Comparison of ENCODE assay signal across 25 mouse cellular contexts in the genomic region with DNA sequence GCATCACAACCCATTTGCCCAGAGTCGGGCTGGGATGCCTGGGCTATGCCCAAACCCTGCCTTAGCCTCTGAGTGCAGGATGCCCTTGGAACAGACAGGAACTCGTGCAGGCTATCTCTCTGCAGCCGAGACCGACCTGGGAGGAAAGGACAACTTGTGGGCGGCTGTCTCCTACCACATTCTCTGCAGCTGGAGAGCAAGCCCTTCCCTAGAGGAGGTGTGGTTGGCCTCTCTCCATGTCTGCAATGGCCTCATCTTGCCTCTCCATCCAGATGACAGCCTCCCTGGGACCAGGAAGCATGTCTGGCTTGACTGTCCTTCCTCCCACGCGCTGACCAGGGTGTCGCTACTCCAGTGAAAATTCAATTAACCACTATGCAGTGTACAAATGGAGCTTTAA.
DNase-seq lines count a peak whose midpoint lies in the region; ATAC-seq and TF ChIP-seq lines count a peak whose summit lies in the region.
"Had no signal": no experiment of that assay in that cellular context is flagged by ENCODE, and none has a peak within 500 bp of the region (broad histone marks: within the 10 kb centered on the region; RNA-seq: fewer than 3 reads in every experiment).

No protein-coding gene starts in this region.

- no peak overlapping the region for H3K9ac ChIP-seq in kidney, postnatal 0 days (ENCODE audit: low read depth, low read length)
- no peak overlapping the region for H3K9ac ChIP-seq in kidney, embryonic 15.5 days
- H3K9ac ChIP-seq: embryonic facial prominence, embryonic 12.5 days; embryonic facial prominence, embryonic 15.5 days; forebrain, postnatal 0 days; hindbrain, embryonic 14.5 days had no signal

- DNase-seq in adrenal gland, adult 8-10 months, result peak; percentile 3
- DNase-seq in adrenal gland, postnatal 4 days (ENCODE audit: low spot score in 2 of 2), result no peak
- DNase-seq in gastrocnemius, postnatal 25 days, result peak; percentile 5
- no peak for DNase-seq in gastrocnemius, postnatal 10 days
- DNase-seq in kidney, postnatal 0 days (ENCODE audit: low spot score), result peak; percentile 2
- no peak for DNase-seq in right cerebral cortex, adult 18-20 months
- DNase-seq: cerebellum, adult 11 months; cerebellum, adult 2 months; cerebellum, adult 9-11 months; cerebellum, postnatal 25 days; forebrain, postnatal 0 days; heart, adult 2 months; heart, postnatal 4 days; kidney, adult 18-20 months; kidney, adult 9 months had no signal

- H3K4me1 ChIP-seq in kidney, postnatal 0 days (replicated peaks; ENCODE audit: insufficient read depth, low read length), result no peaks in the 10 kb centered on the region
- H3K4me1 ChIP-seq in kidney, embryonic 15.5 days, result no peaks in the 10 kb centered on the region
- H3K4me1 ChIP-seq: embryonic facial prominence, embryonic 12.5 days; embryonic facial prominence, embryonic 15.5 days had no signal

- H3K9me3 ChIP-seq in kidney, postnatal 0 days (replicated peaks; ENCODE audit: low read length), result no peaks in the 10 kb centered on the region
- no peaks in the 10 kb centered on the region for H3K9me3 ChIP-seq in kidney, embryonic 15.5 days (replicated peaks)
- H3K9me3 ChIP-seq: embryonic facial prominence, embryonic 12.5 days; embryonic facial prominence, embryonic 15.5 days had no signal

- no peak for ATAC-seq in kidney, postnatal 0 days (replicated peaks; ENCODE audit: low FRiP score, low read depth)
- no peak for ATAC-seq in kidney, embryonic 15.5 days (replicated peaks; ENCODE audit: low FRiP score)
- ATAC-seq: CD4-positive, CD25-positive, alpha-beta regulatory T cell, adult 4 months; forebrain, embryonic 14.5 days; forebrain, postnatal 0 days; hindbrain, postnatal 0 days; inflammation-experienced regulatory T-cells, adult 6 months; intestine, embryonic 16.5 days had no signal

- no peak overlapping the region for H3K4me2 ChIP-seq in kidney, postnatal 0 days (ENCODE audit: low read length)
- H3K4me2 ChIP-seq in kidney, embryonic 15.5 days, result no peak overlapping the region
- H3K4me2 ChIP-seq: embryonic facial prominence, embryonic 12.5 days; embryonic facial prominence, embryonic 15.5 days; heart, embryonic 11.5 days; hindbrain, embryonic 14.5 days had no signal

- no peak overlapping the region for H3K4me3 ChIP-seq in kidney, postnatal 0 days (replicated peaks; ENCODE audit: low read depth, low read length)
- H3K4me3 ChIP-seq in kidney, embryonic 15.5 days (replicated peaks), result no peak overlapping the region
- H3K4me3 ChIP-seq: embryonic facial prominence, embryonic 12.5 days; embryonic facial prominence, embryonic 15.5 days; heart, adult 2 months had no signal

- H3K36me3 ChIP-seq in kidney, postnatal 0 days (ENCODE audit: insufficient read depth, low read length), result no peaks in the 10 kb centered on the region
- no peaks in the 10 kb centered on the region for H3K36me3 ChIP-seq in kidney, embryonic 15.5 days
- H3K36me3 ChIP-seq: embryonic facial prominence, embryonic 12.5 days; embryonic facial prominence, embryonic 15.5 days had no signal

- 42% methylated on average over 8 of the region's 8 CpGs for WGBS in kidney, postnatal 0 days
- 50% methylated on average over 8 of the region's 8 CpGs for WGBS in kidney, embryonic 15.5 days

- TF ChIP-seq CTCF in kidney, postnatal 0 days (IDR thresholded peaks at IDR 0.05; ENCODE audit: low read depth), result no peak

- H3K27ac ChIP-seq in kidney, postnatal 0 days, result no peak overlapping the region
- H3K27ac ChIP-seq in kidney, embryonic 15.5 days, result no peak overlapping the region
- H3K27ac ChIP-seq: embryonic facial prominence, embryonic 12.5 days; embryonic facial prominence, embryonic 15.5 days; heart, adult 2 months; hindbrain, embryonic 14.5 days; hindbrain, postnatal 0 days had no signal

- H3K27me3 ChIP-seq in kidney, postnatal 0 days (ENCODE audit: insufficient read depth, low read length), result no peaks in the 10 kb centered on the region
- H3K27me3 ChIP-seq in kidney, embryonic 15.5 days, result no peaks in the 10 kb centered on the region
- H3K27me3 ChIP-seq: embryonic facial prominence, embryonic 12.5 days; embryonic facial prominence, embryonic 15.5 days had no signal

Comparison
In these comparisons a context has a peak if more than half of its experiments do, and no peak if none do; other contexts are left out.
1. DNase-seq: peak in adrenal gland, adult 8-10 months (single experiment), gastrocnemius, postnatal 25 days (single experiment) and kidney, postnatal 0 days (single experiment); none in adrenal gland, postnatal 4 days (0 of 2), gastrocnemius, postnatal 10 days (single experiment) and right cerebral cortex, adult 18-20 months (single experiment).